Mouse (Mus musculus) adipocyte (in vitro differentiated cells): ENCODE measurements at regions not wholly inside any gene's neighbourhood (a gene's known extent, or its start where the extent isn't known, plus 50 kb on each side); places are given as distances from the start of the nearest gene placed in this dataset.
A peak's percentile ranks its signal among the peaks of the same experiment; 100 is the strongest.

ENCODE experiments used
- DNase-seq: peaks from one replicate; pipeline ENCODE4 v3.0.0-alpha.2; 2016; ENCODE audit warnings: low spot score

- DNase-seq, result no peak
These were observed 220.9 kb downstream of the Arpp21 start for GRCm38 (mm10) chr9:112014796-112015195.

DNA sequence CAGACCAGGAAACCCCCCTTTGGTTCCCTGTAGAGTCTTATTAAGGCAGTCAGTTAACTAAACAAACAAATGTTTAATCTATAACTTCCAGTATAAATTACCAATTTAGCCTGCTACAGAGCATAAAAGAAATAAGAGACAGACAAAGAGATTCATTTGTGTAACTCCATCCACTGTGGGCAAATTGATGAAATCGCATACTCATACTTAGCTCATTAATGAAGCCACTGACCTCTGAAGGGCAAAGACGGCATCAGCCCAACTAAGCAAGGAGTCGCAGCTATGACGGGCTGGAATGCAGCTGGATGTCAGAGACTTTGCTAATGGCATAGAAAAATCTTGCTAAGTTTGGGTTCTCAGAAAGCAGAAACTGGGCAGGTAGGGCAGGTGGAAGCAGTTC, 241.3 kb downstream of the Arpp21 start:
- DNase-seq, result no peak

DNA sequence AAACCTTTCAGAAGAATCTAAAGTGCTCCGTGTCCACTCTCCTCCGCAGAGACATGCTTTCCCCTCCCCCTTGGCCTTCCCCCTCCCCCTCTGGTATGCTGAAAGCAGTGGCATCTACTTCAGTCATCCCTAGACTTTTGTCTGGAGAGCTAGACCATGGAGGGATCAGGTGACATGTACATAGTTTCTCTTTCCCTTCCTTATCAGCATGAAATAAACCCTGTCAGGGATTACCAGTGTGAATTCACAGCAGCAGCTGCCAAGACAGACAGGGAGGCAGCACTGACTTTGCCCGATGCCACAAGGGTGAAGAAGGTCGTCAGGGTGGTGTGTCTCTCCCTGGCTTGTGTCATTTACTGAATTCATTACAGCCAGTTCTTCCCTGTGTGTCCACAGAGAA, 241.9 kb downstream of the Arpp21 start:
- no peak for DNase-seq

- DNase-seq, result no peak
These were observed 245.7 kb downstream of the Arpp21 start for GRCm38 (mm10) chr9:111990060-111990459.

DNA sequence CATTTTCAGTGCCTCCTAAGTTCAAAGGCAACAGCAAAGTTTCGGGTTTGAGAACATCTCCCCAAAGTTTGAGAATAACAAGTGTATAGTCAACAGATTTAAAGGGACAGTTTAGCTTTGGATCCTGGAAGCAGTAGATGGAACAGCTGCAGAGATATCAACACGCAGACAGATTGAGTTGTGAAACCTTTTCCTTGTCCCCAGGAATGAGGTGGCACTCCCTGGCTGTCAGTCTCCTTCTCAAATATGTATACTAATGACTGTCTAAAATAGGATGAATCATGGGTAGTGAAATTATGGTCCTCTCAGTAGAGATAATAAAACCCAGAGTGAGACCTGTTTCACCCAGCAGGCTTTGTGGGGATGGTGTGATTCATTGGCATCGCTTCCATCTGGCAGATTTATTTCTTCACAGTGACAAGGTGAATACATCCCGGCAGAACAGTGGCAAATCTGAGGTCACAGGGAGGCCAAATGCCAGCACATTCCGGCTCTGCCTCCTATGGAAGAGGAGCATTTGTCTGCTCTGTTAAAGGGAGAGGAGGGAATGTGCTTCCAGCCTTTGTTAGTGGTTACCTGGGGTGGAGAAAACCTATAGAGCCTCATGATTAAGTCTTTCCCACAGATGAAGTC, 272.2 kb downstream of the Arpp21 start:
- no peak for DNase-seq

DNA sequence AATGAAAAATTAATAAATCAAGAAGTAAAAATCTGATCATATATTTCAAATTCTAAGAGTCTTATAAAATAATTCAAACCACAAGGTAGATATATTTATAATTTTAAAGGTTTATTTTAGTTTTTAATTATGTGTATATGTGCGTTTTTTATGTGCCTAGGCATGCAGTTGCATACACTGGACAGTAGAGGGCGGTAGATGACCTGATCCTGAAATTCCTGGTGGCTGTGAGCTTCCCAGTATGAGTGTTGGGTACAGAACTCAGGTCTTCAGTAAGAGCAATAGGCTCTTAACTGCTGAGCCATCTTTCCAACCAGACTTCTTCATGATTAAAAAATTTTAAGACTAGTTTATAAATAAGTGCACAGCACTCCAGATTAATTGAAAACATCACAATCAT, 267.7 kb upstream of the Stac start:
- no peak for DNase-seq

- DNase-seq, result no peak
These were observed 249.3 kb upstream of the Stac start for GRCm38 (mm10) chr9:111939271-111940067.

- DNase-seq, result no peak
These were observed 242.3 kb upstream of the Stac start for GRCm38 (mm10) chr9:111932455-111932854.

DNA sequence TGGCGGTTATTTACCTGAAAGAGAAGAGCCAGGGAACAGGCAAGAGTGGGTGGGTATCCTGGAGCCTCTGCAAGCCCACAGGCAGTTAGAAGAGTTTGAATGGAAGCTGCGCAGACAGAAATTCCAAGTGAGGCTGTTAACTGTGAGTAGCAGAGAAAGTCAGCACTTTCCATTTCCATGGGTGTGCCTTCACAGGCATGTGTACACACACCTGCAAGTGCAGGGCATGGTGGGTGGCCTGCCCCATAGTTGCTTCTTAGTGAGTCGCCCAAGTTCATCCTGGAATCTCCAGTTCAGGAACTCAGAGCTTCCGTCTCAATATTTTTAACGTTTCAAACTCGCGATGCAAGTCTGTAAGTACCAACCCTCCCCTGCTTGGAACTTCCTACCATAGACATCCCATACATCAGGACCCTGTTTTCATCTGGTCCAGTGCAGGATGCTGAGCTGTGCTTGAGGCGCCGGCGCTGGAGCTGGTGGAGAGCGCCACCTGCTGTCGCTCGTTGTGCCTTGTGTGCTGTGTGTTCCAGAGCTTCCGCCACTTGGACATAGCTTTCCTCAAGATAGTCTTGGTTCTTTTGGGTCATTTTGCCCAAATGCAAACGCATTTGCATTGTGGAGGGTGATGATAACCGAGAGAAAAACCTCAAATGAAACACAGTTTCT, 228.3 kb upstream of the Stac start:
- peak; percentile 2 for DNase-seq

GRCm38 (mm10) chr9:111916684-111917535, 226.8 kb upstream of the Stac start:
- DNase-seq, result no peak

- no peak for DNase-seq
These were observed 218.7 kb upstream of the Stac start for GRCm38 (mm10) chr9:111908806-111909205.

DNA sequence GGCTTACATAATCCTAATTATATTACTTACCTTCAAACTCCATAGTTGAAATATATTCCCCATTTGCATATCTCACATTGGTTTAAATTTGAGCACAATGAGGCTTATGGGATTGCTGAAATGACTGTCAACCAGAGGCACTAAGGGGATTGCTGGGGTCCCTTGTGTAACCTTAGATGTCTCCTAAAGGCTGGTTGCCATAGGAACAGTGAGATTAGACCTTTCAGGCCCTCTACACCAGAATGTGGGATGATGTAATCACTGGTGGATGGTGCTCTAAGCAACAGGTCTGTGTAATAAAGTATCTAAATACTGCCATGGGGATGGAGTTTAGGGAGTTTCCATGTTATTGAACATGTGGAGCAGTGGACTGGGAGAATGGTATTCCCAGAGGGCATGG, 210.0 kb upstream of the Stac start:
- no peak for DNase-seq

- DNase-seq, result no peak
These were observed 207.5 kb upstream of the Stac start for GRCm38 (mm10) chr9:111897626-111898025.

GRCm38 (mm10) chr9:111879710-111880109, 189.6 kb upstream of the Stac start:
- no peak for DNase-seq

DNA sequence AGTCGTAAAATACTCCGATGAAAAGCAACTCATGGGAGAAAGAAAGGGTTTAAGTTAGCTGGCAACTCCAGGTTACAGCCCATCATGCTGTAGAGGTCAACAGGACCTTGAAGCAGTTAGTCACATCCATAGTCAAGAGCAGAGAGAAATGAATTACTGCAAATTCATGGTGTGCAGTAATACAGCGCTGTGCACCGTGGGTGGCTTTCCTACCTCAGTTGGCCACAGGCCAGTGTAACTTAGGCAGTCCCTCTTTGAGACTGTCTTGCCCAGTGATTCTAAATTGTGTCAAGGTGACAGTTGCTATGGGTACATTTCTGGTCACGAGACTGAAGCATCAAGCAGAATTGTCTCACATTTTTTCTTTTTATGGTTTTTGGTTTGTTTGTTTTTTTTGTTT, 186.7 kb upstream of the Stac start:
- no peak for DNase-seq

GRCm38 (mm10) chr9:111870466-111870865, 180.3 kb upstream of the Stac start:
- no peak for DNase-seq

GRCm38 (mm10) chr9:111869801-111870382, 179.7 kb upstream of the Stac start:
- DNase-seq, result no peak

- DNase-seq, result no peak
These were observed 167.9 kb upstream of the Stac start for GRCm38 (mm10) chr9:111858051-111858450.

- no peak for DNase-seq
These were observed 164.8 kb upstream of the Stac start for GRCm38 (mm10) chr9:111854976-111855375.

GRCm38 (mm10) chr9:111846366-111846765, 156.2 kb upstream of the Stac start:
- no peak for DNase-seq

DNA sequence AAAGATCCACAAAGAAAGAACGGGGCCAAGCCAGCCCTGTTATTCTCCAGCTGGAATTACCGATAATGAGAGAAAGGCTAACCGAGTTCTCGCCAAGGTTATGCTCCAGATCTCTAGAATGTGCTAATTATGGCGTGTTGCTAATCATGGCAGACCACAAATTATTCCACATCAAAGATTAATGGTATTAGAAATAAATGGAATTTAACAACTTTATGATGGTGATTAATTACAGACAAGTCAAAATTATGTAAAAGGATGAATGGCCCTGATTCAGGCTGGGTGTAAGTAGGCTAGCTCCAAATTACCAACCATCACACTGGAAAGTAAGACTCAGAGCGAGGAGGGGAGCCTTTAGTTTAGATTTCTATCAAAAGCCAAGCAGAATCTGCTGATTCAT, 151.0 kb upstream of the Stac start:
- DNase-seq, result no peak
